Mouse (Mus musculus): ENCODE data around the gene 1700109H08Rik.
"Not testable (repeated sequence)": the region's sequence is repeated elsewhere in the genome, so short reads cannot be mapped to it uniquely, and the experiment has no call there.

The 1700109H08Rik gene

GRCm38 (mm10) chr5:3571266-3571665, at the start of gene 1700109H08Rik:
Gene 1700109H08Rik, plus strand, starts transcription at chr5:3571566.
- no peak for DNase-seq (ENCODE audit: low spot score)

GRCm38 (mm10) chr5:3521741-3522140, 49.6 kb upstream of the 1700109H08Rik start:
- no peak for DNase-seq (ENCODE audit: low spot score)

- DNase-seq (ENCODE audit: low spot score): no peak
Measured at GRCm38 (mm10) chr5:3522826-3523225, 48.5 kb upstream of the 1700109H08Rik start.

DNA sequence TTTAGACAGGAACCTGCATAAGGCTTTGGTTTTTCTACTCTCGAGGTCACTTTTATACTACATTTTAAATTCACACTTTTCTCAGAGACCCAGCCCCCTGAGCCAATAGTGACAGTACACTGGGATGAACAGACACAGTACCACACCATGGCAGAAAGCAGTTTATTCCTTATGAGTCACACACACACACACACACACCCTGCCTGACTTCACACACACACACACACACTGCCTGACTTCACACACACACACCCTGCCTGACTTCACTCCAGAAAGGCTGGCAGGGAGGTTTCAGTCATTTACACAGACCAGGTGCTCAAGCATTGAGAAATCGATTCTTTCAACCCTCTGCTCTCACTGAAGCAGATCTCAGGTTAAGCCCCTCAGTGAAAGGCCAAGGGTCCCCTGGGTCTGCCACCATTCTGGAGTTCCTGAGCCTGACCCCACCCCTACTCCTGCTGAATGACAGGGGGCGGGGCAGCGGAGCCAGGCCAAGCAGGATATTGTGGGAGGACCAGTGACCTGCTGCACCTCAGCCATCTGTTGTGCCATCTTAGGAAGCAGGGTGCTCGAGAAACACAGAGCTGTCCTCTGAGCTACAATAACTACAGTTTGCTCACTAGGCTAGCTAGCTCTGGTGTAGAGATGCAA, 44.2 kb upstream of the 1700109H08Rik start:
- DNase-seq (ENCODE audit: low spot score): no peak

- no peak for DNase-seq (ENCODE audit: low spot score)
Measured at GRCm38 (mm10) chr5:3529585-3530189, 41.7 kb upstream of the 1700109H08Rik start.

- not testable (repeated sequence) for DNase-seq (ENCODE audit: low spot score)
Measured at GRCm38 (mm10) chr5:3532048-3532447, 39.3 kb upstream of the 1700109H08Rik start.

- DNase-seq (ENCODE audit: low spot score): no peak
Measured at GRCm38 (mm10) chr5:3536592-3537212, 34.7 kb upstream of the 1700109H08Rik start.

DNA sequence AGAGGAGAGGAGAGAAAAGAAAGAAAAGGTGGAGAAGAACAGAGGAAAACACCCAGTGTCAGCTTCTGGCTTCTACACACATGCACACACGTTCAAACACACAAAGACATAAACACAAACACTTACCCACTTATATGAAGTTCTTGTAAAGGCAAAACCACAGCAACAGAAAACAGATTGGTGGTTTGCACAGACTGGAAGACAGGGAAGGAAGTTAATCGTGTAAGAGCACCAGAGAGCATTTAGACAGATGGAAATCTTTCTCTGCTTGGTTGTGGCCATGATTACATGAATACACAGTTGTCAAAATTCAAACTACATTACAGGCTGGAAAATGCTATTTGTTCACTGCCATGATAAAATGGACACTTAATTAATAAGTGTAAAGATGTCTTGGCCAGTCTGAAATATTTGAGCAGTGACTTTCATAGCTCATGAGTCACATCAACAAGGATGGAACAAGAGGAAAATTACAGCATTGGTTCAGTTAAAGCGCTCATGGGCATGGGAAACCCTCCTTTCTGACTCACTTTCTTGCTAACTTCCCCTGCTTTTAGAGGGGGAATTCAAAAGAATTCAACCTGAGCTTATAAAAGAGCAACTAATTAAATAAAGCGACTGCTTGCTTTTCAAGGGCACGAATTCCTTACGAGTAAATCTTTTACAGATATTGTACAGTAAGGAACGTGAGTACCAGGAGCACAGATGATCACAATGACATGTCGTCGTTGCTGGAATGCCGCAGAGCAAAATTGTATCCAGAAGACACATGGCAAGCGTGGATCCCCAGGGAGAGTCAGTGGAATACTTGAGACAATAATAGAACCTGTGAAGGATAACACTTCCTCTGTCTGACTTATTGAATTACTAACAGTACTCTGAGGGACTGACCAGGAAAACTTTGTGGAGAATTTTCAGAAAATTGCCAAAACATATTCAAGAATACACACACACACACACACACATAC, 32.6 kb upstream of the 1700109H08Rik start:
- DNase-seq (ENCODE audit: low spot score): no peak

GRCm38 (mm10) chr5:3541871-3542270, 29.5 kb upstream of the 1700109H08Rik start:
- no peak for DNase-seq (ENCODE audit: low spot score)

DNA sequence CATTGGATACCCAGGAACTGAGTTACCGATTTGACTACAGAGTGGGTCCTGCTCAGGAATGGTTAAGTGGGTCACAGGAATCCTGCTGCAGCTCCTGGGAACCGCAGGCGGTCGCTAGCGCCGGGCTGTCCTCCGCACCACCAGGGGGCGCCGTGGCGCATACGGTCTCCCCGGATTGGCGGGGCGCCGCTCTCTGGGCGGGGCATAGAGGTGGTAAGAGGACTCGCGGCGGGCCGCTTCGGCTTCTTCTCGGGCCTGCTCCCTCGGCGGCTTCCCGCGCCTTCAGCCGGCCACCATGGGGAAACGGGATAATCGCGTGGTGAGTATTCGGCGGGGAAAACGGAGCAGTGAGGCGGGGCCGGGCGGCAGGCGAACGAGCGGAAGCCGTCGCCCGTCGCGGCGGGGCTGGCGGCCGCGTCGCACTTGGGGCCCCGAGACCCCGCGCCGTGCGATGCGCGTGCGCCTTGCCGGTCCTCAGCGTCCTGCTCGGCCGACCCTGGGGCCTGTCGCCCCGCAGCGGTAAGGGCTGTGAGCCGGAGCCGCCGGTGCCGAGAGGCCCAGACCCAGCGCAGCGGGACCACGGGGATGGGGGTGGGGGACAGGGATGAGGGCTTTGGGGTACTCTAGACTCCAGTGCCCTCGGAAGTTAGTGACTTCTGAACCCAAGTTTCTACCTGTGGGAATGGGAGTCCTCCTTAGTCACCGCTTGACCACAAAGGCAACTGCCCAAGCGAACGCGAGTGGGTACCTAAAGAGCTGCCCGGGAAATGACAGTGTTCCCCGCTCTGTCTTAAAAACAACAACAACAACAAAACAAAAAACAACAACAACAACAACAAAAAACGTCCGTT, 27.5 kb upstream of the 1700109H08Rik start, which contains the start of gene Fam133b:
Gene Fam133b, plus strand, starts transcription at position 205 of the 851 bp plus-strand sequence.
- peak; percentile 92 for DNase-seq (ENCODE audit: low spot score)

DNA sequence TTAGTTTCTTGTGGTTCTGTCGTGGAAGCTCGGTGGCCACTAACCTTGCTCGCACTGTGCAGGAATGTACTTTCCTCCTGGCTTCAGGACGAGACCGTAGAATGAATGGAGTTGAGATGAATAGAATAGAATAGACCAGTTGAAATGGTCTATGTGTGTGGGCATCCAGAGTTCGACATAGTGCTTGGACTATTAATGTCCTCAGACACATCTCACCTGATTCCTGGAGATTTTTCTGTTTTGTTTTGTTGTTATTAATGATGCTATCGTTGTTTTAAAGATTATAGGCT, 26.9 kb upstream of the 1700109H08Rik start:
- no peak for DNase-seq (ENCODE audit: low spot score)

DNA sequence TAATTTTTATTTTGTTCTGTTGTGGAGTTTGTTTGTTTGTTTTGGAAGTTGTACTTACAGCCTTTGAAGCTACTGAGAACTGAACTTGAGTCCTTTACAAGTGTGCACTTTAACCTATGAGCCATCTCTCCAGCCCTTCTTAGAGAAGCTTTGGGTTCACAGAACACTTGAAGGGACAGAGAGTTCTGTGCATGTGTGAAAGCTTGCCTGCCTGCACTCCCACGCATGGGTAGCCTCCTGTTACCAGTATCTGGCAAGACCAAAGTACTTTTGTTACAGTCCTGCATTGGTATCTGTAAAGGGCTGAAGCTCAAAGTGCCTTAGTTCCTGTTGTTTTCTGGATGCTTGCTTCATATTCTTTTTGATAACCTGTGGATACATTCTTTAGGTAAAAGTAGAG, 25.1 kb upstream of the 1700109H08Rik start:
- DNase-seq (ENCODE audit: low spot score): no peak

- no peak for DNase-seq (ENCODE audit: low spot score)
Measured at GRCm38 (mm10) chr5:3551481-3551880, 19.9 kb upstream of the 1700109H08Rik start.

DNA sequence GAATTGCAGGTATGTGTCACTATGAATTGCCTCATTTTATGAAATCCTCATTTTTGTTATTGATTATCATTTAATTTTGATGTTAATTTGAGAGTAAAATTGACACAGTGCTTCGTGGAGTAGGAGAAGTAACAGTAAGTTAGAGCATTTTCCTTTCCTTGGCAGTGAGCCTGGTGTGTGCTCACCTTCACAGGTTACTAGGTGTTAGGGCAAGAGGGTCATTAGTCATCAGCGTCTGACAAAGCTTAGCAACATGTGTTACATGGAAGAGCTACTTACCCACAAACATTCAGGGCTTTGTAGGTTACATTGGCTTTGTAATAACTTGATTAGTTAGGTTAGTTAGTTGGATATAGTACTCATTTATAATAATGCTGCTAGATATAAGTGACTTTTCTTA, 17.2 kb upstream of the 1700109H08Rik start:
- no peak for DNase-seq (ENCODE audit: low spot score)

- no peak for DNase-seq (ENCODE audit: low spot score)
Measured at GRCm38 (mm10) chr5:3574825-3575224, 3.5 kb downstream of the 1700109H08Rik start.

DNA sequence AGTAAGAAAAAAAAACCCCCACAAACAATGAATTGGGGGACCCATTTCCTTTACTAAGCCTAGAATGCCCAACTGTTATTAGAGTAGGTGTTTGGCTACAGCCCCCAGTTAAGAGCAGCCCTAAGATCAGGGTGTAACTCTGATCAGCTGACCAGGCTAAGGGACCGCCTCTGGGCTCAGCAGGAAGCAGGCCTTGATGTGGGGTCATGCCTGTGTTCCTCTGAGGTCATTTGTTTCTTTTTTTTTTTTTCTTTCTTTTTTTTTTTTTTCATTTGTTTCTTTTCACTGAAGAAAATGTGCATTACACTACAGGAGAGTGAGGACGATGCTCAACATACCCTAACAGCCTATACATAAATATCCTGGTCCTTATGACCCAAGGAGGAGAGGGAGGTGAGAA, 6.6 kb downstream of the 1700109H08Rik start:
- DNase-seq (ENCODE audit: low spot score): no peak

DNA sequence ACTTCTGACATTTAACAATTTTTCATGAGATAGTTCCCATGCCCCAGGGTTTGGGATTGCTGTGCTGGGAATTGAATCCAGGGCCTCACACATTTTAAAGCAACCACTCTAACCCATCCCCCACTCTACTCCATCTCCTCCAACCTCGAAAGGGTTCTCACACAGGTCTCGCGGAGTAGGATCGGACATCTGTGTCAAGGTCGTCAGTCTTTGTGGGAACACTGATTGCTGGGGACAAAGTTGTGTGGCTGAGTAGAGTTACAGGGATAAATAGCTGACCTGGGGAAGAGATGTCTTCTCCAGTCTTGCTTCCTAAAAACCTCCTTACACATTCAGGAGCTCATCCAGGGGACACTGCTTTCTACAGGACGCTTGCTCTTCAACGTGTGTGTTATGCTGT, 7.7 kb downstream of the 1700109H08Rik start:
- no peak for DNase-seq (ENCODE audit: low spot score)

DNA sequence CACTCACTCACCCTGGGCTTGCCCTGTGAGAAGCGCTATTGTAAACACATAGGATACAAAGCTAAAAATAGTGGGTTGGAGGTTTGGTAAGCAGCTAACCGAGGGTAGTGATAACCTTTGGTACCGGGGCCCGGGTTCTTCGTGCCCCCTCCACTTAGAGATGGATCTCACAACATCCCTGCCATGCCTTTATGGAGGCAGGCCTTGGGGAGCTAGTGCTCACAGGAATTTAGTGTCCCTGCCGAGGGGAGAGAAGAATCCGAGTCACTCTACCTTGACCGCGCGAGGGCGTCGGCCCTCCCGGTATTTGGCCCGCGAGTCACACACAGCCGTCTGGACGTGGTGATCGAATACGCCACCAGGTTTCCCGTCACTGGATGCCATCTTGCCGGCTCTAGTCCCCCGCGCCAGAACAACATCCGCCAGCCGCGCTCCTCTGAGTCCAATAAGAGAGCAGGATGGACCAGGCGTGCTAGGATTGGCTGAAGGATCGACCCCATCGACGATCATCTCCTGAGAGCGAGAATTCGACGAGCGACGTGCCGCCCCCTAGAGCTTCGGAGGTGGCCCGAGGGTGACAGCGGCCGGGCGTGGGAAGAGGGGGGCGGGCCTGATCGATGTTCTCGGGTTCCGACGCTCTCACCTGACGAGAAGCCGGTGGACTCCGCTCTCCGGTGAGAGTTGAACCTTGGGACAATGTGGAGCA, 24.5 kb downstream of the 1700109H08Rik start, which contains the start of gene Pex1:
Gene Pex1, plus strand, starts transcription at position 374 of the 706 bp plus-strand sequence.
- peak; percentile 96 for DNase-seq (ENCODE audit: low spot score)

- no peak for DNase-seq (ENCODE audit: low spot score)
Measured at GRCm38 (mm10) chr5:3596399-3596766, 25.0 kb downstream of the 1700109H08Rik start, which contains the start of gene Rbm48. Gene Rbm48, minus strand, starts transcription at chr5:3596585.

GRCm38 (mm10) chr5:3597171-3597570, 25.8 kb downstream of the 1700109H08Rik start:
- DNase-seq (ENCODE audit: low spot score): no peak

DNA sequence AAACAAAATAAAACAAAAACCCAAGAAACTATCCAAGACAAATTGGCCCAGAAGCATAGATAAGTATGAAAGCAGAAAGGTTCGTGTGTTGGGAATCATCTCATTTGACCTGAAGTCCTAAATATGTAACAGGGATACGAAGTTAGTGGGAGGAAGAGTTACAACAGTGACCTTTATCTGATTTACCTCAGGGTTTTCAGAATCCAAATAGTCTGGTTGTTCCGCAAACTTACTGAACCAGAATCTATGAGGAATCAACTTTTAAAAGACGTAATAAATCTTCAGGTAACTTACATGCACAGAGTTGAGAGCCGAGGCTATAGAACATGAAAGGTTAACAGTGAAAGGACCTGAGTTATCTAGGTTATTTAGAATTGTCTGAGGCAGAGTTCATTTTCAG, 27.4 kb downstream of the 1700109H08Rik start:
- no peak for DNase-seq (ENCODE audit: low spot score)

All from yolk sac, embryonic 10.5 days (tissue).